Comparison of ENCODE assay signal across 17 mouse cellular contexts in genomic region chrX:133373047-133373446, GRCm38 (mm10).
"Had no signal": no experiment of that assay in that cellular context is flagged by ENCODE, and none has a peak within 500 bp of the region (broad histone marks: within the 10 kb centered on the region; RNA-seq: fewer than 3 reads in every experiment).

No protein-coding gene starts in this region.

- H3K4me1 ChIP-seq: lung, embryonic 15.5 days; megakaryocyte, embryonic 14.5 days; midbrain, embryonic 13.5 days; midbrain, embryonic 15.5 days; neural tube, embryonic 13.5 days; neural tube, embryonic 15.5 days; stomach, embryonic 15.5 days had no signal

- DNase-seq: liver, postnatal 0 days; lung, adult 2 months; lung, postnatal 14 days; lung, postnatal 36 days; right cerebral cortex, postnatal 14 days; thymus, adult 2 months; thymus, postnatal 25 days; thymus, postnatal 4 days had no signal

- H3K27ac ChIP-seq: lung, embryonic 15.5 days; macrophage; midbrain, embryonic 13.5 days; midbrain, embryonic 15.5 days; neural tube, embryonic 13.5 days; neural tube, embryonic 15.5 days; stomach, embryonic 15.5 days; stomach, postnatal 0 days had no signal

- H3K36me3 ChIP-seq: lung, embryonic 15.5 days; midbrain, embryonic 13.5 days; midbrain, embryonic 15.5 days; neural tube, embryonic 13.5 days; neural tube, embryonic 15.5 days; stomach, embryonic 15.5 days had no signal

- H3K27me3 ChIP-seq: lung, embryonic 15.5 days; megakaryocyte, embryonic 14.5 days; midbrain, embryonic 13.5 days; midbrain, embryonic 15.5 days; neural tube, embryonic 13.5 days; neural tube, embryonic 15.5 days; stomach, embryonic 15.5 days had no signal

- H3K4me3 ChIP-seq: lung, embryonic 15.5 days; megakaryocyte, embryonic 14.5 days; midbrain, embryonic 13.5 days; midbrain, embryonic 15.5 days; neural tube, embryonic 13.5 days; neural tube, embryonic 15.5 days; stomach, embryonic 15.5 days had no signal

- H3K9me3 ChIP-seq: lung, embryonic 15.5 days; megakaryocyte, embryonic 14.5 days; midbrain, embryonic 13.5 days; midbrain, embryonic 15.5 days; neural tube, embryonic 13.5 days; neural tube, embryonic 15.5 days; stomach, embryonic 15.5 days had no signal
